Mouse (Mus musculus): ENCODE measurements around the gene Dscam.

GRCm38 (mm10) chr16:96885817-96886216 lies 284.7 kb downstream of the Dscam start:
- TF ChIP-seq POLR2A (IDR thresholded peaks at IDR 0.05; ENCODE audit: low read depth, low read length), result no peak
- TF ChIP-seq CTCF (IDR thresholded peaks at IDR 0.05; ENCODE audit: extremely low read depth, insufficient read length, insufficient replicate concordance, low read depth, low read length), result no peak
